Mouse (Mus musculus): ENCODE data around the gene Ilf2.

Ilf2 gene

GRCm38 (mm10) chr3:90508950-90509746, 33.2 kb downstream of the Ilf2 start, which contains the start of gene Chtop:
Chtop (minus strand) TSS chr3:90509498.
- peak; percentile 99 for DNase-seq (ENCODE audit: low read depth, low spot score)

GRCm38 (mm10) chr3:90509747-90510123, 33.8 kb downstream of the Ilf2 start:
- no peak for DNase-seq (ENCODE audit: low read depth, low spot score)

- no peak for DNase-seq (ENCODE audit: low read depth, low spot score)
Observed at GRCm38 (mm10) chr3:90512276-90512675, 36.4 kb downstream of the Ilf2 start.

- DNase-seq (ENCODE audit: low read depth, low spot score) = no peak
Observed at GRCm38 (mm10) chr3:90512948-90513642, 37.2 kb downstream of the Ilf2 start.

- DNase-seq (ENCODE audit: low read depth, low spot score) = peak; percentile 37
Observed at GRCm38 (mm10) chr3:90513796-90514590, 38.1 kb downstream of the Ilf2 start, which contains the start of the genes S100a1 and S100a13. S100a1 (minus strand) TSS chr3:90514392. S100a13 (plus strand) TSS chr3:90514435.

GRCm38 (mm10) chr3:90514691-90515090, 38.8 kb downstream of the Ilf2 start:
- peak; percentile 65 for DNase-seq (ENCODE audit: low read depth, low spot score)

- peak; percentile 29 for DNase-seq (ENCODE audit: low read depth, low spot score)
Observed at GRCm38 (mm10) chr3:90515242-90515641, 39.3 kb downstream of the Ilf2 start.

GRCm38 (mm10) chr3:90515789-90516188, 39.9 kb downstream of the Ilf2 start:
- DNase-seq (ENCODE audit: low read depth, low spot score) = no peak

GRCm38 (mm10) chr3:90517711-90518110, 41.8 kb downstream of the Ilf2 start:
- no peak for DNase-seq (ENCODE audit: low read depth, low spot score)

- peak; percentile 59 for DNase-seq (ENCODE audit: low read depth, low spot score)
Observed at GRCm38 (mm10) chr3:90525421-90525820, 49.5 kb downstream of the Ilf2 start.

- DNase-seq (ENCODE audit: low read depth, low spot score) = no peak
Observed at GRCm38 (mm10) chr3:90526076-90526475, 50.1 kb downstream of the Ilf2 start.

GRCm38 (mm10) chr3:90526580-90526979, 50.7 kb downstream of the Ilf2 start, which contains the start of gene S100a14:
S100a14 (plus strand) TSS chr3:90526856.
- no peak for DNase-seq (ENCODE audit: low read depth, low spot score)

- DNase-seq (ENCODE audit: low read depth, low spot score) = no peak
Observed at GRCm38 (mm10) chr3:90527291-90527873, 51.5 kb downstream of the Ilf2 start.

GRCm38 (mm10) chr3:90531713-90532112, 55.8 kb downstream of the Ilf2 start:
- DNase-seq (ENCODE audit: low read depth, low spot score) = no peak

- DNase-seq (ENCODE audit: low read depth, low spot score) = no peak
Observed at GRCm38 (mm10) chr3:90535446-90535845, 59.5 kb downstream of the Ilf2 start.

GRCm38 (mm10) chr3:90537141-90537904, 61.4 kb downstream of the Ilf2 start, which contains the start of gene S100a16:
S100a16 (plus strand) TSS chr3:90537254.
- DNase-seq (ENCODE audit: low read depth, low spot score) = no peak

- DNase-seq (ENCODE audit: low read depth, low spot score) = no peak
Observed at GRCm38 (mm10) chr3:90537905-90538296, 62.0 kb downstream of the Ilf2 start.

All from CD4-positive helper T cell, adult 2 months (primary cell).